Mouse (Mus musculus) liver, embryonic 12.5 days (tissue): ENCODE measurements around the gene Stoml2. TPM values are rescaled to one million over a fixed set of nuclear protein-coding genes. Genes with fewer than 3 reads are reported as not detected.

ENCODE experiments used
- ATAC-seq: fragments of 200-750 bp; cut with Nextera tagmentation; 2 replicates; pipeline ENCODE4 v1.8.0; 2017; ENCODE audit warnings: moderate number of reproducible peaks, mild to moderate bottlenecking, moderate library complexity
- H3K27ac ChIP-seq: fragments of 300-500 bp; sonication (generic); 2 replicates; pipeline ENCODE4 v1.5.1; 2016; ENCODE audit warnings: mild to moderate bottlenecking
- H3K27me3 ChIP-seq: fragments of 300-500 bp; sonication (generic); replicated peaks from 2 replicates; pipeline ENCODE4 v1.6.1; 2016; ENCODE audit warnings: mild to moderate bottlenecking, moderate library complexity
- H3K36me3 ChIP-seq: fragments of 300-500 bp; sonication (generic); 2 replicates; pipeline ENCODE4 v1.6.1; 2016; ENCODE audit warnings: mild to moderate bottlenecking, moderate library complexity
- H3K4me1 ChIP-seq: fragments of 300-500 bp; sonication (generic); 2 replicates; pipeline ENCODE4 v1.6.1; 2016
- H3K4me2 ChIP-seq: fragments of 300-500 bp; sonication (generic); 2 replicates; pipeline ENCODE4 v1.6.1; 2016; ENCODE audit warnings: mild to moderate bottlenecking, moderate library complexity
- H3K4me3 ChIP-seq: fragments of 300-500 bp; sonication (generic); 2 replicates; pipeline ENCODE4 v1.5.1; 2016; ENCODE audit warnings: mild to moderate bottlenecking, moderate library complexity
- H3K9ac ChIP-seq: fragments of 300-500 bp; sonication (generic); 2 replicates; pipeline ENCODE4 v1.6.1; 2016; ENCODE audit warnings: mild to moderate bottlenecking, moderate library complexity
- H3K9me3 ChIP-seq: fragments of 300-500 bp; sonication (generic); replicated peaks from 2 replicates; pipeline ENCODE4 v1.6.1; 2016; ENCODE audit warnings: mild to moderate bottlenecking, moderate library complexity
- WGBS: fragments of 180-500 bp; shearing (Covaris S2); methylation state at CpG from one replicate; pipeline ENCODE4 v1.1.7; 2016; ENCODE audit not compliant: insufficient replicate concordance; 5-methylcytosine and 5-hydroxymethylcytosine counted together
- polyA plus RNA-seq: library from polyadenylated mRNA; unstranded; fragments of >200 nt; fragmentation: Nextera tagmentation; extraction: Ambion mirVana; gene quantifications from 2 replicates; pipeline ENCODE4 v1.2.1, GENCODE M21; 2016

Gene Stoml2
- polyA plus RNA-seq, 1 experiment from 2014 or later: 292 TPM

- Histone ChIP-seq H3K9me3 (no peaks in the 10 kb centered on the region), H3K36me3 (no peaks in the 10 kb centered on the region), H3K27me3 (no peaks in the 10 kb centered on the region), H3K4me2 (peak overlapping the region; percentile 83), H3K9ac (0 out of 2 replicates have a peak overlapping the region, but pooled peaks have one; percentile 28), H3K27ac (no peak overlapping the region), H3K4me1 (peaks cover 34% of the 10 kb centered on the region), H3K4me3 (no peak overlapping the region)
- no peak for ATAC-seq
- WGBS: 51% methylated on average over 5 of the region's 5 CpGs
Observed at GRCm38 (mm10) chr4:43046607-43047006, 15.1 kb upstream of the Stoml2 start.

GRCm38 (mm10) chr4:43045659-43046302 lies 14.3 kb upstream of the Stoml2 start, which contains the start of gene Fam214b:
Fam214b (minus strand) TSS chr4:43046220.
- WGBS: under 1% methylated on average over 33 of the region's 33 CpGs
- Histone ChIP-seq H3K27ac (0 out of 2 replicates have a peak within 1 kb of the TSS, but pooled peaks have one; percentile 47), H3K4me1 (peaks cover 40% of the 10 kb centered on the region)

GRCm38 (mm10) chr4:43045285-43045658 lies 13.8 kb upstream of the Stoml2 start:
- 0 out of 2 replicates have a peak overlapping the region, but pooled peaks have one; percentile 23 for H3K27ac ChIP-seq

More at GRCm38 (mm10) chr4:43045659-43046302, 14.3 kb upstream of the Stoml2 start, which contains the start of gene Fam214b:
- peak within 1 kb of the TSS; percentile 83 for H3K4me2 ChIP-seq
- H3K9ac ChIP-seq: peak within 1 kb of the TSS; percentile 62
- ATAC-seq: peak; percentile 88
- no peaks in the 10 kb centered on the region for H3K9me3 ChIP-seq
- peak within 1 kb of the TSS; percentile 60 for H3K4me3 ChIP-seq
- no peaks in the 10 kb centered on the region for H3K36me3 ChIP-seq
- no peaks in the 10 kb centered on the region for H3K27me3 ChIP-seq

GRCm38 (mm10) chr4:43044673-43045072 lies 13.2 kb upstream of the Stoml2 start:
- ATAC-seq: no peak
- Histone ChIP-seq H3K9me3 (no peaks in the 10 kb centered on the region), H3K36me3 (no peaks in the 10 kb centered on the region), H3K4me1 (peaks cover 48% of the 10 kb centered on the region), H3K27ac (0 out of 2 replicates have a peak overlapping the region, but pooled peaks have one; percentile 23), H3K4me2 (peak overlapping the region; percentile 83), H3K9ac (peak overlapping the region; percentile 62; the same call in 1 of the 2 replicates), H3K27me3 (no peaks in the 10 kb centered on the region), H3K4me3 (peak overlapping the region; percentile 60; the same call in 1 of the 2 replicates)
- 14% methylated on average over 4 of the region's 4 CpGs for WGBS

More at GRCm38 (mm10) chr4:43045285-43045658, 13.8 kb upstream of the Stoml2 start:
- no peaks in the 10 kb centered on the region for H3K9me3 ChIP-seq
- ATAC-seq: no peak
- no peaks in the 10 kb centered on the region for H3K36me3 ChIP-seq
- no peaks in the 10 kb centered on the region for H3K27me3 ChIP-seq
- peak overlapping the region; percentile 83 for H3K4me2 ChIP-seq
- peak overlapping the region; percentile 62 for H3K9ac ChIP-seq
- peaks cover 45% of the 10 kb centered on the region for H3K4me1 ChIP-seq
- H3K4me3 ChIP-seq: peak overlapping the region; percentile 60
- WGBS: 9% methylated on average over 13 of the region's 13 CpGs

- ATAC-seq: no peak
- H3K4me1 ChIP-seq: peaks cover 57% of the 10 kb centered on the region
- H3K9ac ChIP-seq: no peak overlapping the region
Observed at GRCm38 (mm10) chr4:43043644-43044357, 12.3 kb upstream of the Stoml2 start.

GRCm38 (mm10) chr4:43040881-43041547 lies 9.5 kb upstream of the Stoml2 start:
- Histone ChIP-seq H3K27me3 (no peaks in the 10 kb centered on the region), H3K36me3 (peaks cover 11% of the 10 kb centered on the region), H3K9ac (no peak overlapping the region; the same call in 1 of the 2 replicates), H3K4me1 (peaks cover 74% of the 10 kb centered on the region), H3K4me3 (peak overlapping the region; percentile 18; the same call in 1 of the 2 replicates), H3K9me3 (no peaks in the 10 kb centered on the region), H3K4me2 (peak overlapping the region; percentile 93; the same call in 1 of the 2 replicates), H3K27ac (peak overlapping the region; percentile 53)
- ATAC-seq: no peak
- WGBS: 62% methylated on average over 9 of the region's 9 CpGs

More at GRCm38 (mm10) chr4:43043644-43044357, 12.3 kb upstream of the Stoml2 start:
- Histone ChIP-seq H3K27ac (no peak overlapping the region), H3K4me3 (no peak overlapping the region), H3K36me3 (no peaks in the 10 kb centered on the region), H3K27me3 (no peaks in the 10 kb centered on the region), H3K9me3 (no peaks in the 10 kb centered on the region), H3K4me2 (peak overlapping the region; percentile 83)
- WGBS: 17% methylated on average over 7 of the region's 7 CpGs

GRCm38 (mm10) chr4:43040114-43040572 lies 8.6 kb upstream of the Stoml2 start:
- Histone ChIP-seq H3K4me3 (peak overlapping the region; percentile 83), H3K36me3 (peaks cover 20% of the 10 kb centered on the region), H3K9me3 (no peaks in the 10 kb centered on the region), H3K27ac (peak overlapping the region; percentile 95), H3K9ac (peak overlapping the region; percentile 92), H3K4me2 (peak overlapping the region; percentile 93), H3K27me3 (no peaks in the 10 kb centered on the region), H3K4me1 (peaks cover 69% of the 10 kb centered on the region)
- ATAC-seq: peak; percentile 92
- WGBS: 3% methylated on average over 24 of the region's 25 CpGs

- no peaks in the 10 kb centered on the region for H3K27me3 ChIP-seq
- peaks cover 25% of the 10 kb centered on the region for H3K36me3 ChIP-seq
- H3K9ac ChIP-seq: peak overlapping the region; percentile 92
- H3K4me1 ChIP-seq: peaks cover 63% of the 10 kb centered on the region
- H3K9me3 ChIP-seq: no peaks in the 10 kb centered on the region
- ATAC-seq: peak; percentile 16
- peak overlapping the region; percentile 95 for H3K27ac ChIP-seq
- WGBS: 5% methylated on average over 11 of the region's 11 CpGs
- peak overlapping the region; percentile 93 for H3K4me2 ChIP-seq
- H3K4me3 ChIP-seq: peak overlapping the region; percentile 83
Observed at GRCm38 (mm10) chr4:43039609-43040008, 8.1 kb upstream of the Stoml2 start.

GRCm38 (mm10) chr4:43038567-43039495 lies 7.3 kb upstream of the Stoml2 start:
- Histone ChIP-seq H3K4me3 (peak overlapping the region; percentile 83), H3K27ac (peak overlapping the region; percentile 95), H3K36me3 (peaks cover 33% of the 10 kb centered on the region), H3K9me3 (no peaks in the 10 kb centered on the region), H3K4me2 (peak overlapping the region; percentile 93), H3K4me1 (peaks cover 56% of the 10 kb centered on the region), H3K27me3 (no peaks in the 10 kb centered on the region), H3K9ac (peak overlapping the region; percentile 92)
- WGBS: 43% methylated on average over 15 of the region's 15 CpGs
- ATAC-seq: peak; percentile 36

GRCm38 (mm10) chr4:43037860-43038566 lies 6.5 kb upstream of the Stoml2 start:
- peak overlapping the region; percentile 95 for H3K27ac ChIP-seq
- H3K36me3 ChIP-seq: peaks cover 41% of the 10 kb centered on the region
- no peaks in the 10 kb centered on the region for H3K9me3 ChIP-seq
- peak overlapping the region; percentile 93 for H3K4me2 ChIP-seq
- H3K27me3 ChIP-seq: no peaks in the 10 kb centered on the region
- peak overlapping the region; percentile 92 for H3K9ac ChIP-seq
- 12% methylated on average over 4 of the region's 4 CpGs for WGBS
- H3K4me1 ChIP-seq: peaks cover 53% of the 10 kb centered on the region
- H3K4me3 ChIP-seq: peak overlapping the region; percentile 83
- ATAC-seq: peak; percentile 60
